Mouse (Mus musculus) kidney, adult 2 months (tissue): ENCODE measurements at regions not wholly inside any gene's neighbourhood (a gene's known extent, or its start where the extent isn't known, plus 50 kb on each side); places are given as distances from the start of the nearest gene placed in this dataset.

ENCODE experiments used
- CTCF ChIP-seq: fragments of 200-500 bp; conservative IDR thresholded peaks from 2 replicates; pipeline ENCODE4 v1.5.1; 2011; ENCODE audit warnings: low read depth, mild to moderate bottlenecking, control low read depth, low read length, moderate library complexity, mixed read lengths; ENCODE audit not compliant: insufficient read depth, insufficient read length
- POLR2A ChIP-seq: fragments of 200-500 bp; IDR thresholded peaks from one replicate; pipeline ENCODE4 v1.6.1; 2011; ENCODE audit warnings: low read depth, low read length, control low read depth

GRCm38 (mm10) chr8:112170184-112170583 lies 155.3 kb upstream of the Gm6793 start:
- TF ChIP-seq POLR2A (no peak), CTCF (no peak)
